Mouse (Mus musculus) lung, embryonic 15.5 days (tissue): ENCODE data around the gene Ugt1a1. TPM values are rescaled to one million over a fixed set of nuclear protein-coding genes. Genes with fewer than 3 reads are reported as not detected.
A peak's percentile ranks its signal among the peaks of the same experiment; 100 is the strongest.
"Not testable (repeated sequence)": the region's sequence is repeated elsewhere in the genome, so short reads cannot be mapped to it uniquely, and the experiment has no call there.

Experiments
- ATAC-seq: fragments of 200-750 bp; cut with Nextera tagmentation; 2 replicates; pipeline ENCODE4 v1.8.0; 2017; ENCODE audit warnings: moderate number of reproducible peaks, borderline replicate concordance; ENCODE audit not compliant: low FRiP score, low TSS enrichment; ENCODE audit errors: extremely low read depth
- H3K27ac ChIP-seq: fragments of 300-500 bp; sonication (generic); 2 replicates; pipeline ENCODE4 v1.5.1; 2015; ENCODE audit warnings: moderate library complexity, mild to moderate bottlenecking, inconsistent platforms
- H3K27me3 ChIP-seq: fragments of 300-500 bp; sonication (generic); 2 replicates; pipeline ENCODE4 v1.6.1; 2015; ENCODE audit warnings: inconsistent platforms
- H3K36me3 ChIP-seq: fragments of 300-500 bp; sonication (generic); 2 replicates; pipeline ENCODE4 v1.6.1; 2015; ENCODE audit warnings: inconsistent platforms
- H3K4me1 ChIP-seq: fragments of 300-500 bp; sonication (generic); 2 replicates; pipeline ENCODE4 v1.6.1; 2015; ENCODE audit warnings: inconsistent platforms
- H3K4me2 ChIP-seq: fragments of 300-500 bp; sonication (generic); 2 replicates; pipeline ENCODE4 v1.6.1; 2015; ENCODE audit warnings: inconsistent platforms, mild to moderate bottlenecking, moderate library complexity
- H3K4me3 ChIP-seq: fragments of 300-500 bp; sonication (generic); 2 replicates; pipeline ENCODE4 v1.5.1; 2015; ENCODE audit warnings: mild to moderate bottlenecking, inconsistent platforms
- H3K9ac ChIP-seq: fragments of 300-500 bp; sonication (generic); 2 replicates; pipeline ENCODE4 v1.6.1; 2015; ENCODE audit warnings: inconsistent platforms
- H3K9me3 ChIP-seq: fragments of 300-500 bp; sonication (generic); 2 replicates; pipeline ENCODE4 v1.6.1; 2016; ENCODE audit warnings: inconsistent platforms
- WGBS: fragments of 180-500 bp; shearing (Covaris S2); methylation state at CpG from one replicate; pipeline ENCODE4 v1.1.7; 2015; 5-methylcytosine and 5-hydroxymethylcytosine counted together
- polyA plus RNA-seq: library from polyadenylated mRNA; unstranded; fragments of >200 nt; fragmentation: Nextera tagmentation; extraction: Ambion mirVana; gene quantifications from 2 replicates; pipeline ENCODE4 v1.2.1, GENCODE M21; 2015

Gene Ugt1a1
- 0.11 TPM in 1 of 2 replicates, not detected in the other for polyA plus RNA-seq

GRCm38 (mm10) chr1:88211812-88212211 lies at the start of gene Ugt1a1:
TSS of gene Ugt1a1 (plus strand) at chr1:88211959.
- Histone ChIP-seq H3K4me1 (no peaks in the 10 kb centered on the region), H3K36me3 (no peaks in the 10 kb centered on the region), H3K9ac (no peak within 1 kb of the TSS), H3K9me3 (peaks cover 41% of the 10 kb centered on the region), H3K27me3 (no peaks in the 10 kb centered on the region), H3K27ac (no peak within 1 kb of the TSS), H3K4me3 (no peak within 1 kb of the TSS), H3K4me2 (no peak within 1 kb of the TSS)
- WGBS = 62% methylated on average over 8 of the region's 8 CpGs
- ATAC-seq = peak; percentile 40; the same call in 1 of the 2 replicates

- no peak for ATAC-seq
- Histone ChIP-seq H3K36me3 (no peaks in the 10 kb centered on the region), H3K4me3 (no peak within 1 kb of the TSS), H3K9me3 (no peaks in the 10 kb centered on the region), H3K27me3 (no peaks in the 10 kb centered on the region), H3K4me2 (no peak within 1 kb of the TSS), H3K4me1 (no peaks in the 10 kb centered on the region), H3K27ac (no peak within 1 kb of the TSS), H3K9ac (no peak within 1 kb of the TSS)
- 69% methylated on average over 5 of the region's 5 CpGs for WGBS
Measured at GRCm38 (mm10) chr1:88165711-88166110, 46.0 kb upstream of the Ugt1a1 start, which contains the start of gene Ugt1a5. TSS of gene Ugt1a5 (plus strand) at chr1:88166012.

DNA sequence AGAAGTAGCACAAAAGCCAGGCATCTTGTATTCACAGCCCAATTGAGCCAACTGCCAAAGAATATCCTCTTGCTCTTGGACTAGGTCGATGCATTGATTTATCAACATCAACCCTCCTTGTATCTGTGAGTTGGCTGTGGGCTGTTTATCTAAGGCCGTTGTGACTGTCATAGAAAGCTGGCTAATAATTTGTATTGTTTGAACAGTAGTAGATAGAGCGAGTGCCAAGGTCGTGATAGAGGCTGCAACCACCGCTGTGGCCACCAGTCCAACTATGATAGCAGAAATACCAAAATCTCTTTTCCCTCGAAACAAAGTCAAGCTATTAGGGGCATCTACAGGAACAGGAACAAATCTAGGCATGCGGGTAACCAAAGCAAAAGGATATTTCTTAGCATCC lies 39.6 kb upstream of the Ugt1a1 start:
- H3K36me3 ChIP-seq, H3K4me2 ChIP-seq, H3K4me1 ChIP-seq, H3K4me3 ChIP-seq, H3K9ac ChIP-seq, ATAC-seq, H3K27me3 ChIP-seq, H3K9me3 ChIP-seq, H3K27ac ChIP-seq: not testable (repeated sequence)
- WGBS = 74% methylated on average over 7 of the region's 7 CpGs

DNA sequence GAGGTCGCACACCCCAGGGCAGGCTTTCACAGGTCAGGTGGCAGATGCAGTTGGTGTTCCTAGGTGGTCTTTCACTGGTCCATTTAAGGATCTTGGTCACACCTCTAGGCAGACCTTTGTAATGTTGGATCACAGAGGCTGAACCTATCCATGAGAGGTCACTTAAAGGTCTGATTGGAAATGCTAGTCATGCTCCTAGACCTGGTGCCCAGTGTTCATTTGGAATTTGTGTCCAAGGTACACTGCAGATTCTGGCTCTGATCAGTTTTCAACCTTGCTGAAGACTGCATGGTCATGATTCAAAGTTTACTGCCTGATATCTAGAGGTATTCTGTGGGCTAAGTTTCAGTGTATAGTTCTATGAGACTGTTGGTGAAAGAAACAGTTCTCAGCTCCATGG lies 32.1 kb upstream of the Ugt1a1 start:
- H3K4me2 ChIP-seq = no peak overlapping the region
- peaks cover 12% of the 10 kb centered on the region for H3K9me3 ChIP-seq
- no peaks in the 10 kb centered on the region for H3K36me3 ChIP-seq
- no peaks in the 10 kb centered on the region for H3K27me3 ChIP-seq
- H3K4me1 ChIP-seq = no peaks in the 10 kb centered on the region
- no peak for ATAC-seq
- no peak overlapping the region for H3K9ac ChIP-seq
- H3K27ac ChIP-seq = no peak overlapping the region
- H3K4me3 ChIP-seq = no peak overlapping the region
- 87% methylated on average over 1 of the region's 1 CpGs for WGBS

GRCm38 (mm10) chr1:88186325-88186935 lies 25.3 kb upstream of the Ugt1a1 start:
- WGBS = 90% methylated on average over 5 of the region's 5 CpGs
- no peak overlapping the region for H3K4me2 ChIP-seq
- H3K36me3 ChIP-seq = no peaks in the 10 kb centered on the region
- H3K27ac ChIP-seq = no peak overlapping the region
- H3K27me3 ChIP-seq = no peaks in the 10 kb centered on the region
- H3K4me1 ChIP-seq = no peaks in the 10 kb centered on the region
- no peak overlapping the region for H3K4me3 ChIP-seq
- ATAC-seq = no peak
- H3K9me3 ChIP-seq = no peaks in the 10 kb centered on the region
- H3K9ac ChIP-seq = no peak overlapping the region

- Histone ChIP-seq H3K4me3 (no peak overlapping the region), H3K36me3 (no peaks in the 10 kb centered on the region), H3K27me3 (no peaks in the 10 kb centered on the region), H3K4me1 (no peaks in the 10 kb centered on the region), H3K27ac (no peak overlapping the region), H3K9ac (no peak overlapping the region), H3K4me2 (no peak overlapping the region), H3K9me3 (no peaks in the 10 kb centered on the region)
- 74% methylated on average over 3 of the region's 3 CpGs for WGBS
- no peak for ATAC-seq
Measured at GRCm38 (mm10) chr1:88192136-88192535, 19.6 kb upstream of the Ugt1a1 start.

GRCm38 (mm10) chr1:88195687-88196086 lies 16.1 kb upstream of the Ugt1a1 start:
- Histone ChIP-seq H3K4me3 (no peak overlapping the region), H3K9me3 (no peaks in the 10 kb centered on the region), H3K36me3 (no peaks in the 10 kb centered on the region), H3K27me3 (no peaks in the 10 kb centered on the region), H3K9ac (no peak overlapping the region), H3K4me2 (no peak overlapping the region), H3K4me1 (no peaks in the 10 kb centered on the region), H3K27ac (no peak overlapping the region)
- ATAC-seq = no peak
- WGBS = 81% methylated on average over 1 of the region's 1 CpGs

GRCm38 (mm10) chr1:88197443-88197842 lies 14.3 kb upstream of the Ugt1a1 start:
- no peak overlapping the region for H3K4me3 ChIP-seq
- H3K9me3 ChIP-seq = no peaks in the 10 kb centered on the region
- H3K4me1 ChIP-seq = no peaks in the 10 kb centered on the region
- H3K9ac ChIP-seq = no peak overlapping the region
- 63% methylated on average over 3 of the region's 3 CpGs for WGBS
- no peak for ATAC-seq
- no peaks in the 10 kb centered on the region for H3K36me3 ChIP-seq
- no peaks in the 10 kb centered on the region for H3K27me3 ChIP-seq
- no peak overlapping the region for H3K27ac ChIP-seq
- no peak overlapping the region for H3K4me2 ChIP-seq

- Histone ChIP-seq H3K9me3 (no peaks in the 10 kb centered on the region), H3K27ac (no peak overlapping the region), H3K4me2 (no peak overlapping the region), H3K27me3 (no peaks in the 10 kb centered on the region), H3K4me3 (no peak overlapping the region), H3K9ac (no peak overlapping the region), H3K4me1 (no peaks in the 10 kb centered on the region), H3K36me3 (no peaks in the 10 kb centered on the region)
- WGBS = 54% methylated on average over 2 of the region's 2 CpGs
- ATAC-seq = no peak
Measured at GRCm38 (mm10) chr1:88199996-88200395, 11.8 kb upstream of the Ugt1a1 start.

- no peak for ATAC-seq
- Histone ChIP-seq H3K4me1 (no peaks in the 10 kb centered on the region), H3K36me3 (no peaks in the 10 kb centered on the region), H3K4me2 (no peak within 1 kb of the TSS), H3K27me3 (no peaks in the 10 kb centered on the region), H3K27ac (no peak within 1 kb of the TSS), H3K9me3 (no peaks in the 10 kb centered on the region), H3K9ac (no peak within 1 kb of the TSS), H3K4me3 (no peak within 1 kb of the TSS)
- 62% methylated on average over 7 of the region's 7 CpGs for WGBS
Measured at GRCm38 (mm10) chr1:88200456-88200855, 11.3 kb upstream of the Ugt1a1 start, which contains the start of gene Ugt1a2. TSS of gene Ugt1a2 (plus strand) at chr1:88200601.

DNA sequence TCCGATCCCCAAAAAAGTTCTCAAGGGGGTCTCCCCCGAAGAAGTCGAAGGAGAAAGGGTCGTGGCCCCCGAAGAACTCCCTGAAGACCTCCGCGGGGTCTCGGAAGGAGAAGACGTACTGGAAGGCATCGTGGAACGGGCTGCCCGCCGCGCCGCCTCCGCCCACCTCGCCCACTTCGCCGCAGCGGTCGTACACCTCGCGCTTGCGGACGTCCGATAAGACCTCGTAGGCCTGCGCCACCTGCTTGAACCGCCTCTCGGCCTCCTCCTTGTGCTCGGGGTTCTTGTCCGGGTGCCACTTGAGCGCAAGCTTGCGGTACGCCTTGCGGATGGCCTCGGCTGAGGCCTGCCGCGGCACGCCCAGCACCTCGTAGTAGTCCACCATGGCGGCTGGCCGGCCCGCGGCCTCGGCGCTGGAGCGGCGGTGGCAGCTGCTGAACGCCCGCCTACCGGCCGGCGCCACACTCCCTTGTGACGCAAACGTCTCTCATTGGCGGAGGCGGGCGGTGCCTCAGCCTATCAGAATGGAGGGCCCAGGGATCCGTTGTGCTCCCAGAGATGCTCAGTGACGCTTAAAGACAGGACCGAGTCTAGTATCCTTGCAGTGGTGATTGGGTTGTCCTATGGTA lies 6.4 kb upstream of the Ugt1a1 start, which contains the start of gene Dnajb3:
Gene Dnajb3 (minus strand): TSS at position 489 of the 629 bp plus-strand sequence.
- H3K27ac ChIP-seq = no peak within 1 kb of the TSS
- WGBS = 9% methylated on average over 52 of the region's 62 CpGs

GRCm38 (mm10) chr1:88206843-88207479 lies 4.8 kb upstream of the Ugt1a1 start:
- no peaks in the 10 kb centered on the region for H3K36me3 ChIP-seq
- H3K4me1 ChIP-seq = no peaks in the 10 kb centered on the region
- no peak overlapping the region for H3K4me3 ChIP-seq
- no peak overlapping the region for H3K4me2 ChIP-seq
- no peak overlapping the region for H3K9ac ChIP-seq
- WGBS = 67% methylated on average over 2 of the region's 2 CpGs
- no peak overlapping the region for H3K27ac ChIP-seq
- ATAC-seq = no peak
- H3K9me3 ChIP-seq = 0 out of 2 replicates have a peak, but pooled peaks cover 7% of the 10 kb centered on the region
- no peaks in the 10 kb centered on the region for H3K27me3 ChIP-seq

More for the DNA sequence above, 6.4 kb upstream of the Ugt1a1 start, which contains the start of gene Dnajb3:
- H3K27me3 ChIP-seq = no peaks in the 10 kb centered on the region
- no peaks in the 10 kb centered on the region for H3K4me1 ChIP-seq
- H3K4me2 ChIP-seq = peak within 1 kb of the TSS; percentile 92
- peak within 1 kb of the TSS; percentile 57 for H3K9ac ChIP-seq
- H3K9me3 ChIP-seq = no peaks in the 10 kb centered on the region
- H3K4me3 ChIP-seq = peak within 1 kb of the TSS; percentile 52
- no peaks in the 10 kb centered on the region for H3K36me3 ChIP-seq
- peak; percentile 98 for ATAC-seq
